Mouse (Mus musculus) lung, adult 2 months (tissue): ENCODE measurements around the gene Fubp1. TPM values are rescaled to one million over a fixed set of nuclear protein-coding genes. Genes with fewer than 3 reads are reported as not detected.

ENCODE experiments used
- DNase-seq: peaks from one replicate; pipeline ENCODE4 v3.0.0; 2022
- H3K4me1 ChIP-seq: fragments of 200-500 bp; 2 replicates; pipeline ENCODE4 v1.6.1; 2011; ENCODE audit warnings: low read length; ENCODE audit not compliant: control insufficient read depth, insufficient read depth
- H3K4me3 ChIP-seq: fragments of 200-500 bp; replicated peaks from 2 replicates; pipeline ENCODE3; 2011; ENCODE audit warnings: low read depth, mild to moderate bottlenecking, control low read depth, low read length; ENCODE audit errors: extremely low read depth
- CTCF ChIP-seq: fragments of 200-500 bp; IDR thresholded peaks from 2 replicates; pipeline ENCODE4 v1.5.1; 2011; ENCODE audit warnings: mild to moderate bottlenecking, low read length, control low read depth; ENCODE audit not compliant: insufficient read depth
- POLR2A ChIP-seq: fragments of 200-500 bp; IDR thresholded peaks from 2 replicates; pipeline ENCODE4 v1.6.1; 2011; ENCODE audit warnings: low read depth, mild to moderate bottlenecking, control low read depth, low read length, borderline replicate concordance; ENCODE audit errors: extremely low read depth
- WGBS: fragments of 180-500 bp; shearing (Covaris S2); methylation state at CpG from one replicate; pipeline ENCODE4 v1.1.7; 2018; 5-methylcytosine and 5-hydroxymethylcytosine counted together
- polyA plus RNA-seq: library from polyadenylated mRNA; depleted of rRNA; stranded (reverse); fragments of >200 nt; gene quantifications from 2 replicates; pipeline ENCODE4 v1.2.3, GENCODE M21; 2012; rRNA removed

Gene Fubp1
- 59.9 and 66.2 TPM in 2 replicates for polyA plus RNA-seq

GRCm38 (mm10) chr3:152209967-152210634 lies at the start of gene Fubp1, which contains the start of gene Dnajb4:
Gene Fubp1 (plus strand): TSS chr3:152210422.
Gene Dnajb4 (minus strand): TSS chr3:152210302.
- WGBS: 1% methylated on average over 85 of the region's 85 CpGs
- DNase-seq: peak; percentile 100
- Histone ChIP-seq H3K4me3 (peak within 1 kb of the TSS; percentile 85), H3K4me1 (peaks cover 14% of the 10 kb centered on the region)
- TF ChIP-seq POLR2A (peak; percentile 94), CTCF (no peak)

GRCm38 (mm10) chr3:152160607-152161006 lies 49.6 kb upstream of the Fubp1 start:
- H3K4me1 ChIP-seq: no peaks in the 10 kb centered on the region; the same call in 1 of the 2 replicates
- DNase-seq: no peak
- H3K4me3 ChIP-seq: no peak overlapping the region
- no peak for TF ChIP-seq POLR2A
- no peak for TF ChIP-seq CTCF
- 65% methylated on average over 4 of the region's 4 CpGs for WGBS

- Histone ChIP-seq H3K4me1 (no peaks in the 10 kb centered on the region; the same call in 1 of the 2 replicates), H3K4me3 (no peak overlapping the region)
- DNase-seq: no peak
- no peak for TF ChIP-seq POLR2A
- no peak for TF ChIP-seq CTCF
- WGBS: 80% methylated on average over 8 of the region's 8 CpGs
Measured at GRCm38 (mm10) chr3:152163320-152163719, 46.9 kb upstream of the Fubp1 start.

GRCm38 (mm10) chr3:152165014-152165350 lies 45.2 kb upstream of the Fubp1 start:
- 46% methylated on average over 9 of the region's 9 CpGs for WGBS
- TF ChIP-seq CTCF: no peak
- TF ChIP-seq POLR2A: no peak
- DNase-seq: no peak
- Histone ChIP-seq H3K4me1 (peaks cover 5% of the 10 kb centered on the region), H3K4me3 (peak overlapping the region; percentile 53)

- Histone ChIP-seq H3K4me3 (peak overlapping the region; percentile 53), H3K4me1 (peaks cover 6% of the 10 kb centered on the region)
- 14% methylated on average over 53 of the region's 53 CpGs for WGBS
- TF ChIP-seq POLR2A: peak; percentile 39; the same call in 1 of the 2 replicates
- no peak for TF ChIP-seq CTCF
- peak; percentile 68 for DNase-seq
Measured at GRCm38 (mm10) chr3:152165351-152166098, 44.7 kb upstream of the Fubp1 start.

- TF ChIP-seq POLR2A (no peak), CTCF (no peak)
- 56% methylated on average over 10 of the region's 10 CpGs for WGBS
- H3K4me1 ChIP-seq: peaks cover 10% of the 10 kb centered on the region
- no peak for DNase-seq
- peak within 1 kb of the TSS; percentile 53 for H3K4me3 ChIP-seq
Measured at GRCm38 (mm10) chr3:152166099-152166423, 44.2 kb upstream of the Fubp1 start, which contains the start of gene Gipc2. Gene Gipc2 (minus strand): TSS chr3:152166230.

- TF ChIP-seq POLR2A: no peak
- DNase-seq: no peak
- Histone ChIP-seq H3K4me3 (no peak overlapping the region), H3K4me1 (peaks cover 13% of the 10 kb centered on the region)
- 62% methylated on average over 29 of the region's 29 CpGs for WGBS
Measured at GRCm38 (mm10) chr3:152166699-152167451, 43.3 kb upstream of the Fubp1 start.

GRCm38 (mm10) chr3:152168007-152168406 lies 42.2 kb upstream of the Fubp1 start:
- 96% methylated on average over 10 of the region's 10 CpGs for WGBS
- peaks cover 13% of the 10 kb centered on the region for H3K4me1 ChIP-seq
- no peak for DNase-seq
- H3K4me3 ChIP-seq: no peak overlapping the region
- TF ChIP-seq POLR2A: no peak
- TF ChIP-seq CTCF: no peak

- H3K4me1 ChIP-seq: peaks cover 13% of the 10 kb centered on the region
- no peak for DNase-seq
- WGBS: 5% methylated on average over 1 of the region's 1 CpGs
- H3K4me3 ChIP-seq: no peak overlapping the region
- TF ChIP-seq CTCF (no peak), POLR2A (no peak)
Measured at GRCm38 (mm10) chr3:152170407-152170806, 39.8 kb upstream of the Fubp1 start.
